Mouse (Mus musculus) cerebellum, adult (tissue): ENCODE data around the gene Pdia5.
A peak's percentile ranks its signal among the peaks of the same experiment; 100 is the strongest.

ENCODE experiments used
- ATAC-seq: cut with Nextera tagmentation; 2 replicates; pipeline ENCODE4 v1.9.2; 2017; ENCODE audit warnings: mild to moderate bottlenecking, moderate library complexity, mixed read lengths; ENCODE audit not compliant: insufficient number of reproducible peaks, low FRiP score, low TSS enrichment

Pdia5 gene

GRCm38 (mm10) chr16:35379344-35379743, 111.3 kb downstream of the Pdia5 start:
- no peak for ATAC-seq

DNA sequence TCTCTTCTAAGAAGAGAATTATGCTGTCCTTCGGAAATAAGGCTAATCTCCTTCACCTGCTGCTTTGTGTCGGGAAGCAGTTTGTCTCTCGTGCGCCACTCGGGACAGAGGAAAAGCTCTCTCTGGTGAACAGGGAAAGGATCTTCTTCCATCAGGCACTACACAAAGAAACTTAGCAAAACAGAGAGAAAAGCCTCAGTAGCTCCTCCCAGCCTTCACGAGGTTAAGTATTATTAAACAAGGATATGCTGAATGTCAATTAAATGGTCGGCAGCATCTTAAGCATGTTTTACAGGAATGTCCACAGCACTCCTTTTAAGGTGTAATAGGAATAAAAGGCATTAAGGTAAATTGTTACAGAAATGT, 126.6 kb downstream of the Pdia5 start:
- no peak for ATAC-seq

DNA sequence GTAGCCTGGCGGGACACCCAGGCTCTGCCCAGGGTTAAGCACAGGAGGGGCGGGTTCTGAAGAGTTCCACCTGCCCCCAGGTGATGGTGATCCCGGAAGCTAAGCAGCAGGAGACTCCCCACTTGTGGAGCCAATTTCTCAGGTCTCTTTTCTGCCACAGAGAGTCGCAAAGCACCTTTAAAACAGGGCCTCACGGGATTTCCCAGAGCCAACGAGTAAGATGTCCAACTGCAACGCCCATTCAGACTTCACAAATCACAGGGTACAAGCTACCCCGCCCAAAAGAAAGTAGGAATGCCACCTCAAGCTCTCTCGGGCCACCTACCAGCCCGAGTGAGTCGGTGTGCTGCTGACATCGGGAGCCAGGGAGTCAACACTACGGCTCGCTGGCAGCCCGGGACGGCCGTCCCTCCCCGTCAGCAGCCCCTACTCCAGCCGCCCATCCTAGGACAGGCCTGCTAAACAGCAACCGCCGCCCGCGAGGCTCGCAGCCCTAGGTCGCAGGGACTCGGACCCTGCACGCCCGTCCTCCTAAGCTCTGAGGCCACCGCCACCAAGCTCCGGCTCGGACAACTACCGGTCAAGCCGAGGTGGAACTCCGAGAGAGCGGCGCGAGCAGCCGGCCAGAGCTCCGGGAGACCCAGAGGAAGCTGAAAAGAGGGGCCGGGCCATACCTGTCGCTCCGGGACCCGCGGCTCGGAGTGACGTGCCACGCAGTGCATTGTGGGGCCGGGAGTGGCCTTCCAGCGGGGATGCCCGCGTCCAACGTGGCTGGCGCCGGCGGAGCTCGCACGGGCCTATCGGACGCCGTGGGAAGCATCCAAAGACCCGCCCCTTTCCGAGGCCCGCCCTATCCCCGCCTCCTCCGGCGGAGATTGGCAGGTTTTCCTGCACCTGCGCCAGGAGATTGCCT, 127.3 kb downstream of the Pdia5 start, which contains the start of gene Sec22a:
Gene Sec22a, minus strand, starts transcription at position 769 of the 913 bp plus-strand sequence.
- peak; percentile 98 for ATAC-seq

DNA sequence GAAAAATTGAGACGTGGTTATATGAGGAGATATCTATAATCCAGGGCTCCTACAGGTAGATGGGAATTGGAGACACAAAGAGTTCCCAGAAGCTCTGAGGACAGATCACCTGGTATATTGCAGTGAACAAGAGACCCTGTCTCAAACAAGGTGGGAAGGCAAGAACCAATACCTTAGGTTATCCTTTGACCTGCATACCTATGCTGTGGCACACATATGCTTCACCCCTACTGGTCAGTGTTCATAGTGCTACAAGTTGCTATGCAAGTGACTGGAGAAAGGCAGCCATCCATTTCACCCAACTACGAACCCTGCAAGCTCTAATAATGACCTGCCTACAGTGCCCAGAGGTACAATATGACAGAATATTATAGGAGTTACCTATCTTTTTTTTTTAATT, 128.5 kb downstream of the Pdia5 start:
- no peak for ATAC-seq

DNA sequence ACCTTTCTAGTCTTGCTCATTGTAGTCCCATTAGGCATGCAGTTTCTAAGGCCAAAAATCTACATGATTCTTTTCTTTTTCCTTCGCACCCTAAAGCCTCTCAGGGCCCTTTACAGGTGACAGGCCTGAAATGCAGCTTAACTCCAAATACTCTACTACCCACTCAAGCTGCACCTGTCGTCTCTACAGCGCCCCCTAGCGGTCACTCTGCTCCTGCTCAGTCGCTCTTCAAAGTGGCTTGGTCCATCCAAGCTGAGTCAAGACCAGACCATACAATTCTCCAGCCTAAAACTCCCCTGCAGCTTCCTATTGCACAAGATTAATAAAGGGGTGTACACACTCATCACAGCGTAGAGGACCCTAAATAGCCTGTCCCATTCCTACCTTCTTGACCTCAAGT, 130.1 kb downstream of the Pdia5 start:
- no peak for ATAC-seq

GRCm38 (mm10) chr16:35357449-35357848, 133.2 kb downstream of the Pdia5 start:
- ATAC-seq: no peak
